Mouse (Mus musculus): ENCODE measurements around the gene Zswim8.

Gene Zswim8

DNA sequence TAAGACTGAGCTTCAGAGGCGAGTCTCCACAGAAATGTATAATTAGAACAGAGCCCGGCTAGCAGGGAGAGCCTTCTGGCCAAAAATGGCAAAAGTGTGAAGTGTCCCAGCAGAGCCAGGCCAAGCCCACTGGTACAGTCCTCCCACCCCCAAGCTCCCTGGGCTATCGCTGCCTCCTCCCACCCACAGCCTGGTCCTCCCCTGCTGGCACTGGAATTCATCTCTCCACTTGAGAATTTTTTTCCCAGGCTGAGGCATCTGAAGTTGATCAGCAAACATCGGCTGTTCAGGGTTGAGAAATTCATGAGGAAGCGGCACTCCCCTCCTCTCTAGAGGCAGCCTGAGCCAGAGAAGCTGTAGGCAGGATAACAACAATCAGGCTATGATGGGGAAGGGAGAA is 61.2 kb downstream of the Zswim8 start:
- DNase-seq (ENCODE audit: extremely low read depth, low read depth, low spot score): no peak

DNA sequence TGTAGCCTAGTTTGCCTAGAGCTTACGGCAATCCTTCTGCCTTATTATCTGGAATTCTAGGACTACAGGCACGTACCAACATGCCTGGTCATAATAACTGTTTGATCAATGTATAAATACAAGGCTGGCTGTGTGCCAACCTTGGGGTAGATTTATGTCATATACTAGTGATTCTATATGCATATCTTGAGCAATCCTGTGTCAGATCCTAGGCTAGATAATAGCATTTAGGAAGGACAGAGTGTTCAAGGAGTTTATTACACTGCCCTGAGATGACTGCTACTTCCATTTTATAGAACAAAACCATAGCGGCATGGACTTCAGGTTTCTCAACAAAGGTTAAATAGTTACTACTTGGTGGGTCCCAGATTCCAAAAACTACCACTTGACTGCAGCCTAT is 64.6 kb downstream of the Zswim8 start:
- DNase-seq (ENCODE audit: extremely low read depth, low read depth, low spot score): peak; percentile 98

DNA sequence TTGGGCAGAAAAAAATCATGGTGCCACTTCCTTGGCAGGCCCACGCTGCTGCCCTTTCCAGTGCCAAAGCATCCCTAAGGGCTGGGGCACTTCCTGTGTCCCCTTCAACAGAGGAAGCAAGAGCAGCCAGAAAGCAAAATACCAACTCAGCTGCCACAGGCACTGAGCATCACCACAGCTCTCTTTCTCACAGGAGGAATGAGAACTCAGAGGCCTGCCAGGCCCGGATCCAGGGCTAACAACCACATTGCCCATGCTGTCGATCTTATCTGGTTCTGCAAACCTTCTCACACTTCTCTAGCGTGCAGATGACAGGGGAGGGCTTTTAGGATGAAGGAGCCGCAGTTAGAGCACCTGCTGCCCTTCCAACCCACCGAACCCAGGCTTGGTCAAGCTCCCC is 65.5 kb downstream of the Zswim8 start:
- DNase-seq (ENCODE audit: extremely low read depth, low read depth, low spot score): no peak
